Mouse (Mus musculus) testis, adult 10 weeks (tissue): Measurements from ENCODE around the gene Btbd11. TPM values are rescaled to one million over a fixed set of nuclear protein-coding genes. Genes with fewer than 3 reads are reported as not detected.

ENCODE experiments used
- polyA plus RNA-seq: library from polyadenylated mRNA; stranded (reverse); fragments of 350-450 nt; fragmentation: Illumina TruSeq; extraction: RNeasy Lipid Tissue Mini Kit (QIAGEN cat#74804); gene quantifications from one replicate; pipeline ENCODE4 v1.2.3, GENCODE M21; 2014; ENCODE audit warnings: low read depth, low replicate concordance

Gene Btbd11
- 0.22 TPM for polyA plus RNA-seq

GRCm38 (mm10) chr10:85386605-85387218 is at the start of gene Btbd11:
TSS of gene Btbd11 (plus strand) at chr10:85386814.

Other genes starting within 250 kb of the Btbd11 start
- gene Cry1, start 201.8 kb upstream of the Btbd11 start, polyA plus RNA-seq, result 38.3 TPM